Mouse (Mus musculus): ENCODE measurements around the gene Fau. TPM values are rescaled to one million over a fixed set of nuclear protein-coding genes. Genes with fewer than 3 reads are reported as not detected.

The Fau gene
- polyA plus RNA-seq, 2 experiments from 2014 or later: 2,365 to 3,114 TPM

DNA sequence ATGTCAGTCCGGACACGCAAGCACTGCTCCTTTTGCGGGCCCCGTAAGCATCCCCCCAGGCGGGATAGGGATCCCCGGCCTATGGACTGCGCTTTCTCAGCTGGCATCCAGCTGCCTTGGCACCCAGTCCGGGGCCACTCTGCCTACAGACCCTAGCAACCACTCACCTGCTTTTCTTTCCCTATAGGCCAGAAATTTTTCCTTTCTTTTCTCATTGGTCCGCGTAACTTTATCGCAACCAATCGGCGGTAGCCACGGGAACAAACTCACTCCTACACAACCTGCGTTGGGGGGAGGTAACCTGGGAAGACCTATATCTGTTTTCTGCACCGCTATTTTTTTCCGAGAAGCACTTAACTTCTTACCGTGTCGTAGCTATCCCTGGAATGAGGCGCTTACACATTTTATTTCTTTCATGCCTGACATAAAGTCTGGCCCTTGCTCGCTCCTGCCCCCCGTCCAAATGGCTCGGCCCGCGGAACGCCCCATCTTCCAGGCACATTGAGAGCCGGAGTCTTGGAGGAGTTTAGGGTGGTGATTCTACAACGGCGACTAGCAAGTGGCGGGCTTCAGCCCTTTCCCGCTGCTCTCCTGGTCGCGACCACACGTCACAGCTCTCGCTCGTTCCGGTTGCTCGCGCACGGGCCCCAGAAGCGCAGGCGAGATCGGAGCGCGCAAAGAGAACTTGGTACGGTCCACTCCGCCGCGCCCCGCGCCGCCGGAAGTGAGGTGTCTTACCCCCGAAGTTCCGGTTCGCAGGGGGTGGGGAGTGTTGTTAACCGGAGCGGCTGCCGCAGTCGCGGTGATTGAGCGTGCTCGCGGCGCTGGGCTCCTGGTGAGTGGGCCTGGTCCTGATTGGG is 11.1 kb upstream of the Fau start, which contains the start of gene Syvn1:
Syvn1 (plus strand) TSS at position 283 of the 860 bp plus-strand sequence.
- peak; percentile 91 for ATAC-seq

DNA sequence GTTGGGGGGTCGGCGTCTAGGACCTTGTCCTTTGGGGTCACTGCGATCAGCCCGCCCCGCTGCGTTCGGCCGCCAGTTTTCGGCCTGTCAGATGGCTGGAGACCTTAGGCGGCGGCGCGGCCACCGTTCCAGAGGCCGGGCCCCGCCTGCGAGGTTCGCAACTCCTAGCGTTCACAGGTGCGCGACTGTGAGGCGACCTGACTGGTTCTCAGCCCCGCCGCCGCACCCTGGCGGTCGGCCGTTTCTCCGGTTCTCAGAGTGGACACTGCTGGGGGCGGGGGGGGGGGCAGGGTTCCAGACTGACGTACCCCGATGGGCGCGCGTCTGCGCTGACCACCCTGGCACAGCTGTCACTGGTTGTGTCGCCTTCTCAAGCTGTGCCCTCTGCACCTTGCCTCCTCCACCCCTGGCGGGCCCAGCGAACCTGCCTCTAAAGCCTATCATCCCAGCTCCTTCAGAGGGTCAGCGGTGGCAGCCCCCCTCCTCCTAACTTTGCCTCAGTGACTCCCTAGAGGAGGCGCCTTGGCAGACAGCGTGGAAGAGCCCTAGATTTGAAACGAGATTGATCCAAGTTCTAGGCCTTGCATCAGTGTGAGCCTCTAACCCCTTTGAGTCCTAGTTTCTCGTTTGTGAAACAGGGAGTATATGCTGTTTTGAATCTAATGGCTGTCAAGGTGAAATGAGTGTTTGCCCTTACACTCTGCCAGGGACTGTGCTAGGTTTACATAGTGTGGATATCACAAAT is 10.3 kb upstream of the Fau start:
- ATAC-seq: no peak

GRCm38 (mm10) chr19:6047899-6048166 is 9.8 kb upstream of the Fau start:
- ATAC-seq: no peak

DNA sequence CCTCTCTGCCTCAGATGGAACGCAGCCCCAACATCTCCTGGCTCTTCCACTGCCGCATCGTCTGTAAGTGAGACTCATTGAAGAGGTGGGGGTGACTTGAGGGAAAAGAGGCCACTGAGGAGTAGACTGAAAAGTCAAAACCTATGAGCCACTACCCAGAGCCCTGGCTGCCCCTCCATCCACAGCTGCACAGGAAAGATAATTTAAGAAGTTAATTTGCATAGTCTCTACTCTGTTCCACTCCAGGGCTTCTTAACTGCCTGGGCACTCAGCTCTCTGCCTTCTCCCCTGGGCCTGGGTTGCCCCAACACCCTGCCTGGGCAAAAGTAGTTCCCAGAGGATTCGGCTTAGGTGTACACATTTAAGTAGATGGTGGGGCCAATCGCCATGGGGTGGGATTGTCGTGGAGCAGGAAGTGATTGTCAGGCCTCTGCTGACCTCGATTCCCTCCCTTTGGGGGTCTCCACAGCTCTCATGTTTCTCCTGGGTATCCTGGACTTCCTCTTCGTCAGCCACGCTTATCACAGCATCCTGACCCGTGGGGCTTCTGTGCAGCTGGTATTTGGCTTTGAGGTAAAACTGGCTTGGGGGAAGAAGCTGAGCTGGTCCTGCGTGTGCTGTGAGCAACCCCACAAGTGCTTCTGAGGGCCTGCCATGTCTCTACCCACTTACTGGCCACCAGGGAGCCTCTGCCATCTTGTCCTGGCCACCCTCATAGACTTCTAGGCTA is 8.8 kb upstream of the Fau start:
- no peak for ATAC-seq

- no peak for ATAC-seq
These were observed 5.1 kb upstream of the Fau start for GRCm38 (mm10) chr19:6052516-6052915.

- no peak for ATAC-seq
These were observed 3.3 kb upstream of the Fau start for GRCm38 (mm10) chr19:6054296-6054695.

DNA sequence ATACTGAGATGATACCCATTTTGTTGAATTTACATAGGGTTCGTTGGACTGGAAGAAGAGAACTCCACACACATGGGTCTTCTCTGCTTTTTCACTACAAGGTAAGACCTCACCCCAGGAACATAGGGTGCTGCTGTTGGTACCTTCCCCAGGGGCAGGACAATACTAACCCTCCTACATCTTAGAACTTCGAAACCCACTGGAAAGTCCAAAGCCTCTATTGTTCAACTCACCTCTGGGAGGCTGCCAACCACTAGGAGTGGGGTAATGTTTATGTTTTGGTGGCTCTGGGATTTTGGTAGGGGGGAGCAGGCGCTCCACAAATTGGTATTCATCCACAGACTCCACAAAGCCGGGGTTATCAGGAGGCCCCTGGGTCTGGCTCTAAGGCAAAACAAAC is 948 bp upstream of the Fau start:
- ATAC-seq: no peak

GRCm38 (mm10) chr19:6058513-6058912 is 869 bp downstream of the Fau start:
- no peak for ATAC-seq

DNA sequence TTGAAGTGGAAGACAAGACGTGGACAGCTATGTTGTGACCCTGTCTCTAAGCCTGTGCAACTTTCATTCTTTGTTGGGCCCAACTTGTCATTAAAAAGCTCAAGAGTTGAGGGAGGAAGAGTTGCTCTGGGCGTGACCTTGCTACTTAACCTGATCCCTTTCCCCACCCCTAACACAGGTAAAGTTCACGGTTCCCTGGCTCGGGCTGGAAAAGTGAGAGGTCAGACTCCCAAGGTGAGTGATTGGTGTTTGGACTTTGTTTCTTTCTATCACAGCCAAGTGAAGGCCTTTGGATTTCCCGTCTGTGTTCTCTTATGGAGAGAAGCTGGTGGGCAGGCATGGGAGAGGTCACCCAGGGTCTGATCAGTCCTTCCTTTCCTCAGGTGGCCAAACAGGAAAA is 1.3 kb downstream of the Fau start:
- ATAC-seq: no peak

DNA sequence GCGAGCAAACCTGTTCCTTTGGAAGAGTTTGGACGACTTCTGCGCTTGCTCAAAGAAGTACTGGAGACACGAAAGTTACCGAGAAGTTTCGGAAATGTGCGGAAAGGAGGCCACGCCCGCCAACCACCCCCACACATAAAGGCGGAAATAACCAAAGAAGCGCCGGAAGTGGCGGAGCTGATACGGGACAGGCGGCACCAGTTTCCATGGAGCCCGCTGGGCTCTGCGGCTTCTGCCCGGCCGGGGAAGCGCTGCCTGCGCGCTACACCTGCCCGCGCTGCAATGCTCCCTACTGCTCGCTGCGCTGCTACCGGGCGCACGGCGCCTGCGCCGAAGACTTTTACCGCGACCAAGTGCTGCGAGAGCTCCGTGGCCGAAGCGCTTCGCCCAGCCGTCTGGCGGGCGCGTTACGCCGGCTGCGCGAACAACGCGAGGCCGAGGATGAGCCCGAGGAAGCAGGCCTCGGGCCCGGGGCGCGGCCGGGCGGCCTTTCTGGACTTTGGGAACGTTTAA is 3.4 kb downstream of the Fau start, which contains the start of gene Znhit2:
Znhit2 (plus strand) TSS at position 172 of the 513 bp plus-strand sequence.
- peak; percentile 82 for ATAC-seq

- ATAC-seq: peak; percentile 27
These were observed 4.1 kb downstream of the Fau start for GRCm38 (mm10) chr19:6061641-6062302.

DNA sequence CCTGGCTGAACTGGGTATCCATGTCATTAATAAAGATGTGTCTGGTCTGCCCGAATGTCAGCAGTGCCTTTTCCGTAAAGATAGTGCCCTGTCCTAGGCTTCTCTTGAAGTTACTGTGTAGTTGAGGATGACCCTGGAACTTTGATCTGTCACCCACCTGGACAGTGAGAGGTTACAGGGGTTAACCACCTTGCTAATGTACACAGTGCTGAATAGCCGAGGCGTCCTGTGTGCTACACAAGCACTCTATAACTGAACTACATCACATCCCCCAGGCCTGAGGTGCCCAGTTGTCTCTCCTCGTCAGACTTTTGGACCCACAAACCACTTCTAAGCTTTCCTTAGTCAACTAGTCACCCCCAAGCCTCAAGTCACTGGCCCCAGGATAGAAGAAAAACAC is 4.8 kb downstream of the Fau start:
- ATAC-seq: no peak

GRCm38 (mm10) chr19:6063081-6063480 is 5.4 kb downstream of the Fau start:
- no peak for ATAC-seq

DNA sequence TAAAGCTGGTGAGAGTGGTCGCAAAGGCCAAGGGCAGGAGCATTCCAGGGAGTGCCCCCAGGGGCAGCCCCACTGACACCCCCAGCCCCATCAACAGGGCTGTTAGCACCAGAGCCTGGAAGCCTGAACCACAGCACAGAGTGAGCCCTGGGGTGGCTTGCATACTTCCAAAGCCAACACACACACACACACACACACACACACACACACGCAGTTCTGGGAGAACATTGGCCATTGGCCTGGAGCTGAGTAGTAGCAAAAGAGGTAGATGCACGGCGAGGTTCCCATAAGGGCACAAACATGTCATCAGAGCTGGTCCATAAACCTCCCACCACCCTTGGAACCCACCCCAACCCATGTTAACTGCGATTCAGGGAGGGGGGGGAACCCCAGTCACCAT is 8.9 kb downstream of the Fau start:
- no peak for ATAC-seq

- peak; percentile 57 for ATAC-seq
These were observed 9.5 kb downstream of the Fau start for GRCm38 (mm10) chr19:6067011-6067723.

DNA sequence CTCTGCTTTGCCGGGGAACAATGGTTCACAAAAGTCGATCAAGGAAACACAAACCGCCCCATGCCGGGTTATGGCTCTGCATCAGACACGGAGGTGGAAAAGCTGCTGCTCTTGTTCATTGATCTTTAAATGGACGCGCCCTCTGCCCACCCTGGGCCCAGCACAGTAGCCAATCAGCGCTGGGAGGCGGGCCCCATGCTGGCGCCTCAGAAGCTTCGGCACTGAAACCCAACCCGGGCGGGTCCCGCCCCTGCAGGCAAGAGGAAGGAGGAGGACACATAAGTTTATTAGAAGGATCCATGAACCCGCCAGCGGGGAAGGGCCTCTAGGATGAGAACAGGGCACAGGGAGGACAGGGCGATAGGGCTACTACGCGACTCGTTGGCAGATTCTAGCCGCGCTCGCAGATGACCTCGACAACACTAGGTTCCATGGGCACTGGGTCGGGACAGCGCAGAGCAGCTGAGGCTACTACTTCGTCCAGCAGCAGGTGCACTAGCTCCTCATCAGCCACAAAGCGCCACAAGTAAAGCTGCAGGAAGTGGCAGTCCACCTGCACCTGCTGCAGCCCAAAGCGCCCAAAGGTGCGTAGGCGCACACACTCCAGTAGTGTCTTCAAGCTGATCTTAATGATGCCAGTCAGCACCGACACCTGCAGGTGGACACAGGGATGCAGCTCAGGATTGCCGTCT is 10.2 kb downstream of the Fau start, which contains the start of gene Tm7sf2:
Tm7sf2 (minus strand) TSS at position 650 of the 692 bp plus-strand sequence.
- ATAC-seq: peak; percentile 91

DNA sequence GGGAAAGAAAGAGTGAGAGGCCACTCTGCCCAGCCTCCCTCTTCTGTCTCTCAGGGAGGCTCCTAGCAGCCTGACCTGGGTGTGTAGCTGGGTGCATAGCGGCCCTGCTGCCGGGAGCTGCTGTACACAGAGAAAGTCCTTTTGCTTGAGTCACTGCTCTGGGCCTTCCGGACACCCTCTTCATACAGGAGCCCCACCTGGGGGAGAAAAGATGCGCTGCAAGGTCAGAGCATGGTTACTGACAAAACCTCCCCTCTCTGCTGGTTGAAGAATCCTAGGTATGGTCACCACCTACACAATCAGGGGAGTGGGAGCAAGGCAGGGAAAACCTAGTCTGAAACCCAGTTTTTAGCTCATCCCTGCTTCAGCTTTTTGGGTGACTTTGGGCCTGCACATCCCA is 11.3 kb downstream of the Fau start:
- ATAC-seq: no peak

DNA sequence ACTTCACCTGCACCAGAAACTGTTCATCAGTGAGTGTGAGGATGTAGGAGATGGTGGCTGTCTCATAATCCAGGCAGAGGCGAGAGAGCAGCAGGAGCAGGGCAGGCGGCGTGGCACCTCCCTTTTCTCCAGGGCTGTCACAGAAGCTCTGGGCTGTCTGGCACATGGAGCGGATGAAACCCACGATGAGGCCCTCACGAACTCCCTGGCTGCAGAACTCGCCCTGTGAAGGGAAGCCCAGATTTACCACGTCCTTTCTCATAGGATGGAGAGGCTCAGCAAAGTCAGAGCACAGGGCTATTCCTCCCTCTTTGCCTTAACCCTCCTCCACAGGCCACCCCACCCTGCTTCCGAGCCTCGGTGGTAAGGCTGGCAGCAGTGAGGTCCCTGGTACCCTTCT is 12.2 kb downstream of the Fau start:
- ATAC-seq: no peak

DNA sequence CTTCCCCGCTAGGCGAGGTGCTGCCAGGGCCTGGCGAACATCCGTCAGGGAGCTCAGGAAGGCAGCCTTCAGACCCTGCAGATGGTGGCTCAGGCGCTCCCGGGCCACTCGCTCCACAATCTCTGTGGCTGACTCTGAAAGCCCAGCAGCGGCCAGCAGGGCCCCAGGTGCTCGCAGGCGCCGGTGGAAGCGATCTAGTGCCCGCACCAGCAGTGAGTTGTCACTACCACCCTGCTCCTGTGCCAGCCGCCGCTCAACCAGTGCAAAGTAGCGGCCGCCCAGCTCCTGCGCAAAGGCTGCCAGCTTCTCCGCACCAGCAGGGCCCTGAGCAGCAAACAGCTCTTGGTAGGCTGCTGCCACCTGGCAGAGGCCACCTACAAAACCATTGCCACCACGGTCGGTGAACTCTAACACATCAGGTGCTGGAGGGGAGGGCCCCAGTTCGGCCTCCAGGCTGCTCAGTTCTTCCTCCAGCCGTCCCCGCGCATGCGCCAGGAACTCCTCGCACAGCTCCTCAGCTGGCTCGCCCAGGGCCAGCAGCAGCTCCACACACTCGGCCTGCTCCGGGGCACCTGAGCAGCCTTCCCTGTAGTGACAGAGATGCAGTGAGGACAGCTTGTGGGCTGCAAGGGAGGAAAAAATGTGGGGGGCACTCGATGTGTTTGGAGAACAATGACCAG is 13.1 kb downstream of the Fau start:
- ATAC-seq: no peak

GRCm38 (mm10) chr19:6071261-6071660 is 13.6 kb downstream of the Fau start:
- no peak for ATAC-seq

DNA sequence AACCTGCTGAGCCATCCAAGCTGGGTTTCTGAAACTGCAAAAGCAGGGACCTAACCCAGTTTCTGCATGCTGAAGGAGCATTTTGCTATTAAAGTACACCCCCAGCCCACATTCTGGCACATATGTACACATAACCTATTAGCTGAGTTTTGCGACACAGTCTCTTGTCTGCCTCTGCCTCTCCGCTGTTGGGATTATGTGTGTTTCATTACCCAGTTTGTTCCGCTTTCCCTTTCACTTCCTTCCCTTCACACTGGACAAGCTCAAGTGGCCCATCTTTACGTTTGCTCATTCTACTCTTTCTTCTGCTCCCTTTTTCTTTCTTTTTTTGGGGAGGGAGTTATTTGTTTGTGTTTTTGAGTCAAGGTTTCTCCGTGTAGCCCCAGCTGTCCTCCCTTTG is 16.2 kb downstream of the Fau start:
- no peak for ATAC-seq

Data from CD4-positive, CD25-positive, alpha-beta regulatory T cell, adult 4 months (primary cell).